Mouse (Mus musculus): ENCODE results near the gene Apoc4. TPM values are rescaled to one million over a fixed set of nuclear protein-coding genes. Genes with fewer than 3 reads are reported as not detected.

Gene Apoc4
- total and polyA plus RNA-seq, 3 experiments: 0.22 to 0.27 TPM; not detected in 1

DNA sequence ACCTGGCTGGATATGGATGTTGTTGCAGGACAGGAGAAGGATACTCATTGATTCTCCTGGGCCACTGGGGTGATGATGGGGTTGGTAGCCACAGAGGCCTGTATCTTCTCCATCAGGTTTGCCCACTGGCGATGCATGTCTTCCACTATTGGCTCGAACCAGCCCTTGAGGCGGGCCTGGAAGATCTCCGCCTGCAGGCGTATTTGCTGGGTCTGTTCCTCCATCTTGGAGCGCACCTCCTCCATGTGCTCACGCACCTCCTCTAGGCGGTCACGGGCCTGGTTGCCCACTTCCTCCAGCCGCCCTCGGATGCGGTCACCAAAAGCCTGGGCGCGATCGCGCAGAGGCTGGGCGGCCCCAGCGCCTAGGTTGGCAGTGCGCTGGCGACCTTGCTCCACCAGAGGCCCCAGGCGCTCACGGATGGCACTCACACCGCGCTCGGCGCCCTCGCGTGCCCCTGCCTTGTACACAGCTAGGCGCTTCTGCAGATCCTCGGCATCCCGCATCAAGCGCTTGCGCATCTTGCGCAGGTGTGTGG is 15.1 kb upstream of the Apoc4 start:
- peak overlapping the region; percentile 53; the same call in 1 of the 2 replicates for H3K4me3 ChIP-seq (ENCODE audit: low read depth, low read length)
- no peak for ATAC-seq (ENCODE audit: extremely low read depth, insufficient number of reproducible peaks, low FRiP score, poor library complexity, severe bottlenecking)
- H3K9me3 ChIP-seq (replicated peaks): peaks cover 13% of the 10 kb centered on the region
- H3K4me1 ChIP-seq (ENCODE audit: insufficient read depth, low read depth, low read length): peaks cover 89% of the 10 kb centered on the region
- H3K27me3 ChIP-seq (ENCODE audit: insufficient read depth, low read length): no peaks in the 10 kb centered on the region
- TF ChIP-seq GATA1 (IDR thresholded peaks at IDR 0.05; ENCODE audit: borderline replicate concordance, low read length): no peak
- peaks cover 53% of the 10 kb centered on the region for H3K36me3 ChIP-seq (replicated peaks)
- DNase-seq (ENCODE audit: low spot score): no peak

DNA sequence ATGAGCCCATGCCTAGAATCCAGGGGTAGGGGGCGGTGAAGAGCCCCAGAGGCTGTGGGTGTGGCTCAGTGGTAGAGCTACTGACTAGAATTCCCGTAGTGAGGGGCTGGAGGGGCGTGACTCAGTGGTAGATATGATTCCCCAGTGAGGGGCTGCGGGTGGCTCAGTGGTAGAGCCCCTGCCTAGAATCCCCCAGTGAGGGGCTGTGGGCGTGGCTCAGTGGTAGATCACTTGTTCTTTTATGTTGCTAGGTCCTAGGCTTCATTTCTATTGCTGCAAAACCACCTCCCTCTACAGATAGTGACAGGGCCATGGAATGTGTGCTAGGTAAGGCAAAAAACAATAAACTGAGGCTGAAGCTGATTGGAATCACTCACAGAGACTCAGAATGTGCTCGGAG is 14.6 kb upstream of the Apoc4 start:
- Histone ChIP-seq H3K4me1 (ENCODE audit: insufficient read depth, low read depth, low read length) (peaks cover 91% of the 10 kb centered on the region), H3K27me3 (ENCODE audit: insufficient read depth, low read length) (no peaks in the 10 kb centered on the region)

DNA sequence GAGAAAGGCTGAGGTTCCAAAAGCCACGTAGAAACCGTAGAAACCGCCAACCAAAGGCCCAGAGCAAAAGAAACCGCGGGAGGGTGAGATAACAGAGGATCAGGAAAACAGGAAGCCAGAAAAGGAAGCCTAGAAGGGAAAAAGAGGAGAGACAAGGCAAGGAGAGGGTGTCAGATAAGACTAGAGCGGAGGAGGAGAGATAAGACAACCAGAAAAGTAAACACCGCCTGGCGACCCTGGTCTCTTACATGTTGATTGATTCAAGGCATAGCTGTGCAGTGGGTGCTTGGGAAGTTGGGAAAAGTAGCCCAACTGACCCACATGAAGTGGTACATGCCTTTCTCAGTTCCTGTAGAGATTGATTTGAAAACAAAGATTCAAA is 13.9 kb upstream of the Apoc4 start:
- DNase-seq (ENCODE audit: low spot score) (peak; percentile 31), ATAC-seq (ENCODE audit: extremely low read depth, insufficient number of reproducible peaks, low FRiP score, poor library complexity, severe bottlenecking) (peak; percentile 87)
- Histone ChIP-seq H3K27me3 (ENCODE audit: insufficient read depth, low read length) (no peaks in the 10 kb centered on the region), H3K36me3 (replicated peaks) (peaks cover 41% of the 10 kb centered on the region), H3K4me3 (ENCODE audit: low read depth, low read length) (no peak overlapping the region; the same call in 1 of the 2 replicates), H3K9me3 (replicated peaks) (peaks cover 13% of the 10 kb centered on the region), H3K4me1 (ENCODE audit: insufficient read depth, low read depth, low read length) (peaks cover 87% of the 10 kb centered on the region)
- TF ChIP-seq POLR2AphosphoS5 (IDR thresholded peaks at IDR 0.05; ENCODE audit: insufficient replicate concordance, low read depth, low read length) (no peak), GATA2 (IDR thresholded peaks at IDR 0.05; ENCODE audit: borderline replicate concordance, low read depth, low read length) (no peak), TAL1 (conservative IDR thresholded peaks at IDR 0.05; ENCODE audit: low read depth, low read length) (peak; percentile 59)

More for the DNA sequence above, 14.6 kb upstream of the Apoc4 start:
- DNase-seq (ENCODE audit: low spot score): no peak
- Histone ChIP-seq H3K36me3 (replicated peaks) (peaks cover 47% of the 10 kb centered on the region), H3K4me3 (ENCODE audit: low read depth, low read length) (no peak overlapping the region; the same call in 1 of the 2 replicates), H3K9me3 (replicated peaks) (peaks cover 13% of the 10 kb centered on the region)
- TF ChIP-seq TAL1 (conservative IDR thresholded peaks at IDR 0.05; ENCODE audit: low read depth, low read length): no peak
- TF ChIP-seq CTCF (IDR thresholded peaks at IDR 0.05; ENCODE audit: low read depth, low read length): no peak
- TF ChIP-seq GATA2 (IDR thresholded peaks at IDR 0.05; ENCODE audit: borderline replicate concordance, low read depth, low read length): no peak
- TF ChIP-seq POLR2AphosphoS5 (IDR thresholded peaks at IDR 0.05; ENCODE audit: insufficient replicate concordance, low read depth, low read length): no peak
- no peak for TF ChIP-seq GATA1 (IDR thresholded peaks at IDR 0.05; ENCODE audit: borderline replicate concordance, low read length)
- no peak for ATAC-seq (ENCODE audit: extremely low read depth, insufficient number of reproducible peaks, low FRiP score, poor library complexity, severe bottlenecking)

DNA sequence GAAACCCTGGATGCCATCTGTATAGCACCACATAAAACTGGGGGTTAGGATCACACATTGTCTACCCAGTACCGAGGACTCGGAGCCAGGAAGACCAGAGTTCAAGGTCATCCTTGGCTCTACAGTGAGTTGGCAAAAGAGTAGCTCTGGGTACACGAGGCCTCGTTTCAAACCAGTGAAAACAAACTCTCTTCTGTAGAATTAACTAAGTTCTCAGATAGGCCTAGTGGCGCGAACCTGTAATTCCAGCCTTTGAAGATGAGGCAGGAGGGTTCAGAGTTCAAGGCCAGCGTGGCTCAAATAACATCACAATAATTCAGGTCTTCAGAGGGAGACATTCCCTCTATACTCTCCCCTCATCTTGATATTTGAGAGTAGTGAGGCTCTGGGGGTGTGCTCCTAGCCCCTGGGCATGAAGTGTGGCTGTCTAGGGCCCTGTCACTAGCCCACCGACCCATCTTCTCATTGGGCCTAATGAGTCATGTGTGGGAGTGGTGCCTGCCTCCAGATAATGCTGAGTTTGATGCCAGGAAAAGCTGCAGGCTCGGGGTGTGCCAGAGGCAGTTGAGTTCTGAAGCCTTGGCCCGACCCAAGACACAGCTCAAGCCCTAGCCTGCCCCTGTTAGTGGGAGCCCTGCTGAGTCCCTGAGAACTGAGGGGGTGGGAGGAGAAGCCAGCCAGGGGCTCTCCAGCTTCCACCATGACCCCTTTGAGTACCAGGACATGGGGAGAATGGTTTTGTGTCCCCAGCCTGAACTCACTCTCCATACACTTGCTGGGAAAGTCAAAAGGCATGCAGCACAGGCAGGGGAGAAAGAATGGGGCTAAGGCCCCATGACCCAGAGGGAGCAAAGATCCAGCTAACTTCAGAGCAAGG is 13.3 kb upstream of the Apoc4 start:
- Histone ChIP-seq H3K4me1 (ENCODE audit: insufficient read depth, low read depth, low read length) (peaks cover 86% of the 10 kb centered on the region), H3K36me3 (replicated peaks) (peaks cover 34% of the 10 kb centered on the region), H3K9me3 (replicated peaks) (peaks cover 13% of the 10 kb centered on the region), H3K4me3 (ENCODE audit: low read depth, low read length) (peak overlapping the region; percentile 34; the same call in 1 of the 2 replicates), H3K27me3 (ENCODE audit: insufficient read depth, low read length) (no peaks in the 10 kb centered on the region)
- ATAC-seq (ENCODE audit: extremely low read depth, insufficient number of reproducible peaks, low FRiP score, poor library complexity, severe bottlenecking) (no peak), DNase-seq (ENCODE audit: low spot score) (no peak)
- TF ChIP-seq GATA2 (IDR thresholded peaks at IDR 0.05; ENCODE audit: borderline replicate concordance, low read depth, low read length): no peak

DNA sequence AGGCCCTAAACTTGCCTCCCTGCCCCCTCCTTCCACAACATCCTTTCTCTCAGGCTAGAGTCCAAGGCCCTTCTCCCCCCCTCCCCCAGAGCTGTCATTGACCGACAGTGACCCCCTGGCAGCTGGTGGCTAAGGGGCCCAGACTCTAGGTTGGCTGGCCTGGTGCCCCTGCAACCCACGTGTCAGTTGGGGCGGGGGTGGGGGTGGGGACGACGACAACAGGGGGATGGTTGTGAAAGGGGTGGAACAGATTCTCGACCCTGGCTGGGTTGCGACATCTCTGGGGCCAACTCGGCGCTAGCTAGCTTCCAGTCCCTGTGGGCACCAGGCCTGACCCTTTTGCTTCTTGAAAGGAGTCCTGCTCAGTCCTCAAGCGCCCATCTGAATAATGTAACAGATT is 12.1 kb upstream of the Apoc4 start:
- H3K4me3 ChIP-seq (ENCODE audit: low read depth, low read length): peak overlapping the region; percentile 47; the same call in 1 of the 2 replicates
- ATAC-seq (ENCODE audit: extremely low read depth, insufficient number of reproducible peaks, low FRiP score, poor library complexity, severe bottlenecking) (no peak), DNase-seq (ENCODE audit: low spot score) (peak; percentile 53)
- H3K4me1 ChIP-seq (ENCODE audit: insufficient read depth, low read depth, low read length): peaks cover 74% of the 10 kb centered on the region
- H3K36me3 ChIP-seq (replicated peaks): peaks cover 23% of the 10 kb centered on the region
- H3K27me3 ChIP-seq (ENCODE audit: insufficient read depth, low read length): no peaks in the 10 kb centered on the region
- TF ChIP-seq GATA1 (IDR thresholded peaks at IDR 0.05; ENCODE audit: borderline replicate concordance, low read length) (no peak), TAL1 (conservative IDR thresholded peaks at IDR 0.05; ENCODE audit: low read depth, low read length) (no peak), POLR2AphosphoS5 (IDR thresholded peaks at IDR 0.05; ENCODE audit: insufficient replicate concordance, low read depth, low read length) (no peak), GATA2 (IDR thresholded peaks at IDR 0.05; ENCODE audit: borderline replicate concordance, low read depth, low read length) (no peak), CTCF (IDR thresholded peaks at IDR 0.05; ENCODE audit: low read depth, low read length) (no peak)
- peaks cover 13% of the 10 kb centered on the region for H3K9me3 ChIP-seq (replicated peaks)

DNA sequence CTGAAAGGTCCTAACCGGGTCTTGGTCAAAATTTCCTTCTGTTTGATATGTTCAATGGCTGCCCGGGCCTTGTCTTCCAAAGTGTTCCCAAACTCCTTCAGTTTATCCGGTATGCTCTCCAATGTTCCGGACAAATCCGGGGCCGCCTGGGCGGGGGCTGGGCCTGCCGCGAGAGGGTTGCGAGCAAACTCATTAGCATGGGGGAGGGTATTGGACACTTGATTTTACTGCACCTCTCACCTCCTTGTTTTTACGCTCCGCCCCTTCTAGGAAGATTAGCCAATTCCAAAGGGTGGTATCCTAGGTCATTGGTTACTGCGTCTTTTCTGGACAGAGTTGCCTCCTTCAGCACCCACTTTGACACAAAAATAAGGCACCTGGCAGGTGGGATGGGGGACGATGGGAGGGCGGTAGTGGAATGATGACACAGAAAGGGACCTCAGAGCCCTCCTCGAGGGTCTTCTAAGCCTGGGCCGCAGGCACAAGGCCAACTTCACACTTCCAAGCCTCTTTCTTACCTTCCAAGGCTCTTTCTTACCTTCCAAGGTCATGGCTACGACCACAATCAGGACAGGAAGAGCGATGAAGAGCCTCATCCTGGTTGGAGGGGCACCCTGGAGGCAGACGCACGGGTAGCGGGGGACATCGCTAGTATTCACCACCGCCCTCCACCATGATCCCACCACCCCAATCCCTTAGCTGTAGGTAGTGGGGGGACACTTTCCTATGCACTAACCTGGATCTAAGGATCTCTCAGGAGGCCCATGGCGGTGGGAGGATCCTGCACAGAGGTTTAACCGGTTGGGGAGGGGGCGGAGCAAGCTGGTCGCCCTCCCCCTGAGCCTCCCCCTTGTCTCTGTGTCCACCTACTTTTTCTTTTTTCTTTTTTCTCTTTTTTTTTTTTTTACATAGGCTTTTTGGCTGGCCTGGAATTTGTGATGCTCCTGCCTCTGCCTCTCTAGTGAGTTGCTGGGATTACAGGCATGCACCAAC is 10.9 kb upstream of the Apoc4 start, which contains the start of gene Apoc1:
Gene Apoc1 (minus strand): TSS at position 788 of the 993 bp plus-strand sequence.
- TF ChIP-seq POLR2AphosphoS5 (IDR thresholded peaks at IDR 0.05; ENCODE audit: insufficient replicate concordance, low read depth, low read length): no peak
- TF ChIP-seq TAL1 (conservative IDR thresholded peaks at IDR 0.05; ENCODE audit: low read depth, low read length): no peak
- TF ChIP-seq GATA1 (IDR thresholded peaks at IDR 0.05; ENCODE audit: borderline replicate concordance, low read length): no peak
- Histone ChIP-seq H3K36me3 (replicated peaks) (peaks cover 13% of the 10 kb centered on the region), H3K27me3 (ENCODE audit: insufficient read depth, low read length) (no peaks in the 10 kb centered on the region), H3K4me1 (ENCODE audit: insufficient read depth, low read depth, low read length) (peaks cover 69% of the 10 kb centered on the region), H3K9me3 (replicated peaks) (peaks cover 9% of the 10 kb centered on the region), H3K4me3 (ENCODE audit: low read depth, low read length) (peak within 1 kb of the TSS; percentile 61)
- DNase-seq (ENCODE audit: low spot score) (peak; percentile 47), ATAC-seq (ENCODE audit: extremely low read depth, insufficient number of reproducible peaks, low FRiP score, poor library complexity, severe bottlenecking) (no peak)
